Mouse (Mus musculus) regulatory T cell (primary cell): ENCODE results near the gene Gm3854.

Experiments used
- in situ Hi-C: fragments of 300-600 bp; cut with MboI, MseI; formaldehyde crosslinking; loops from one replicate; pipeline ENCODE4 v1.15.1; 2025; ENCODE audit warnings: high pct_unique_total_duplicates

Gm3854 gene

DNA sequence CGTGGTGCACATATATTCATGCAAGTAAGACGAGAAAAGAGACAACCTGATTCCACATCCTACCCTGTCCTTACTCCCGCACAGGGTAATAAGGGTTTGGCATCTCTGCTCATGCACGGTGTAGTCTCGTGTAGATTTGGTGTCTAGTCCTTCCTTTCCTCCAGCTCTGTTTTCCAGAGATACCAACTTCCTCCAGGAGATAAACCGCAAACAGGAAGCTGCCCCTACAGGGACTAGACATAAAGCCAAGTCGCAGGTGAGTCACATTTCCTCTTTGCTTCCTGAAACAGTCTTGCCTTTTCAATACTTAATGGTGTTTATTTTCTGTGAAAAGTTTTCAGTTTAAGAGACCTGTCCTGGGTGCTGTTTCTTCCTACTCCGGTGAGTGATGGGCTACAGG lies 40.5 kb downstream of the Gm3854 start:
- in situ Hi-C loops = loop anchor here (10.0 to 25.0 kb wide), 3 partner anchors 99 to 1872 kb away; partner anchors contain the start of genes Ppp1r12c, Tnni3, Tnnt1 and Zfp667

GRCm38 (mm10) chr7:6386995-6387394 lies 43.4 kb downstream of the Gm3854 start:
- in situ Hi-C loops = loop anchor here (10.0 to 25.0 kb wide), 3 partner anchors 102 to 1875 kb away; partner anchors contain the start of genes Ppp1r12c, Tnni3, Tnnt1 and Zfp667

DNA sequence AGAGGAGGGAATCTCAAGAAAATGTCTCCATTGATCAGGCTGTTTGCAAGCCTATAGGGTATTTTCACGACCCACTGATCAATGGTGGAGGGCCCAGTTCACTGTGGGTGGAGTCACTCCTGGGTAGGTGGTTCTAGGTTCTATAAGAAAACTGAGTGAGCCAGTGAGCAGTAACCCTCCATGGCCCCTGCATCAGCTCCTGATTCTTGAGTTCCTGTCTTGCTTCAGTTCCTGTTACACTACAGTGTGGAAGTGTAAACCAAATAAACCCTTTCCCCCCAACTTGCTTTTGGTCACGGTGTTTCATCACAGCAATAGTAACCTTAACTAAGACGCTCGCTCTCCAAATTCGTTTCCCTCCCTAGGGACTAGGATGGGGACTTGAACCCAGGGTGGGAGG lies 45.4 kb downstream of the Gm3854 start:
- in situ Hi-C loops = loop anchor here (10.0 to 25.0 kb wide), 3 partner anchors 104 to 1877 kb away; partner anchors contain the start of genes Ppp1r12c, Tnni3, Tnnt1 and Zfp667

- in situ Hi-C loops = loop anchor here (10.0 to 25.0 kb wide), 3 partner anchors 105 to 1877 kb away; partner anchors contain the start of genes Ppp1r12c, Tnni3, Tnnt1 and Zfp667
These were observed 45.9 kb downstream of the Gm3854 start for GRCm38 (mm10) chr7:6389449-6389848.

- in situ Hi-C loops = loop anchor here (25.0 kb wide), 1 partner anchor 1886 kb away; the partner anchor contains the start of genes Ppp1r12c, Tnni3 and Tnnt1
These were observed 54.7 kb downstream of the Gm3854 start, which contains the start of gene Smim17 for GRCm38 (mm10) chr7:6397996-6398975. Gene Smim17, plus strand, starts transcription at chr7:6398715.
